Mouse (Mus musculus) MEL (cell line): ENCODE measurements at regions not wholly inside any gene's neighbourhood (a gene's known extent, or its start where the extent isn't known, plus 50 kb on each side); places are given as distances from the start of the nearest gene placed in this dataset.
A peak's percentile ranks its signal among the peaks of the same experiment; 100 is the strongest.
"Not testable (repeated sequence)": the region's sequence is repeated elsewhere in the genome, so short reads cannot be mapped to it uniquely, and the experiment has no call there.

Experiments used
- DNase-seq: peaks from one replicate; pipeline ENCODE4 v3.0.0; 2011; ENCODE audit warnings: low read depth, low spot score
- H3K27ac ChIP-seq: 2 replicates; pipeline ENCODE4 v1.5.1; 2012; ENCODE audit warnings: low read depth, mild to moderate bottlenecking, control low read depth, low read length, moderate library complexity; ENCODE audit not compliant: control insufficient read depth
- H3K27me3 ChIP-seq, 2 experiments: fragments of 150-350 bp in 1 of 2; sonication (generic) in 1 of 2; 2 replicates each; pipeline ENCODE4 v1.6.1; 2012; ENCODE audit warnings: low read length in 2 of 2, mild to moderate bottlenecking in 2 of 2, improper control_type of control experiment in 1 of 2, moderate library complexity in 1 of 2; ENCODE audit not compliant: insufficient read depth in 2 of 2, control insufficient read depth in 1 of 2
- H3K36me3 ChIP-seq, 2 experiments: 2 replicates each; pipeline ENCODE4 v1.6.1; 2012 to 2014; ENCODE audit warnings: low read length in 2 of 2, improper control_type of control experiment in 1 of 2, inconsistent platforms in 1 of 2, mild to moderate bottlenecking in 1 of 2; ENCODE audit not compliant: insufficient read depth in 2 of 2, control insufficient read depth in 1 of 2
- H3K4me1 ChIP-seq, 2 experiments: fragments of 150-350 bp in 1 of 2; sonication (generic) in 1 of 2; 2 replicates each; pipeline ENCODE4 v1.6.1; 2012; ENCODE audit warnings: low read length in 2 of 2, improper control_type of control experiment in 1 of 2, mild to moderate bottlenecking in 1 of 2; ENCODE audit not compliant: insufficient read depth in 2 of 2, control insufficient read depth in 1 of 2
- H3K4me3 ChIP-seq, 2 experiments: fragments of 150-350 bp in 1 of 2; sonication (generic) in 1 of 2; 2 replicates each; pipeline ENCODE4 v1.5.1; 2012; ENCODE audit warnings: low read depth in 2 of 2, low read length in 2 of 2, mild to moderate bottlenecking in 2 of 2, moderate library complexity in 2 of 2, control low read depth in 1 of 2, improper control_type of control experiment in 1 of 2; ENCODE audit not compliant: control insufficient read depth in 1 of 2, insufficient read depth in 1 of 2
- H3K79me2 ChIP-seq: 2 replicates; pipeline ENCODE4 v1.6.1; 2012; ENCODE audit warnings: mild to moderate bottlenecking, low read length, moderate library complexity; ENCODE audit not compliant: control insufficient read depth, poor library complexity, insufficient read depth
- H3K9ac ChIP-seq: 2 replicates; pipeline ENCODE4 v1.6.1; 2012; ENCODE audit warnings: low read depth, mild to moderate bottlenecking, control low read depth, low read length, moderate library complexity; ENCODE audit not compliant: control insufficient read depth, poor library complexity, severe bottlenecking
- H3K9me3 ChIP-seq: fragments of 150-350 bp; sonication (generic); replicated peaks from 2 replicates; pipeline ENCODE4 v1.6.1; 2012; ENCODE audit warnings: mild to moderate bottlenecking, low read length, improper control_type of control experiment, moderate library complexity; ENCODE audit not compliant: insufficient read depth
- BHLHE40 ChIP-seq: IDR thresholded peaks from 2 replicates; pipeline ENCODE4 v1.6.1; 2012; ENCODE audit warnings: low read depth, mild to moderate bottlenecking, inconsistent platforms, low read length, improper control_type of control experiment, borderline replicate concordance
- CHD1 ChIP-seq: IDR thresholded peaks from 2 replicates; pipeline ENCODE4 v1.6.1; 2012; ENCODE audit warnings: low read depth, mild to moderate bottlenecking, inconsistent platforms, low read length, improper control_type of control experiment
- CTCF ChIP-seq, 3 experiments: IDR thresholded peaks in 2 of 3; conservative IDR thresholded peaks in 1 of 3; 2 replicates each; pipeline ENCODE4 v1.5.1; 2011 to 2012; ENCODE audit warnings: low read length in 3 of 3, low read depth in 2 of 3, mild to moderate bottlenecking in 2 of 3, improper control_type of control experiment in 1 of 3, inconsistent platforms in 1 of 3, mixed read lengths in 1 of 3, moderate library complexity in 1 of 3; ENCODE audit not compliant: control insufficient read depth in 1 of 3, insufficient read depth in 1 of 3, poor library complexity in 1 of 3, severe bottlenecking in 1 of 3
- EP300 ChIP-seq, 2 experiments: IDR thresholded peaks; 2 replicates each; pipeline ENCODE4 v1.6.1; 2011; ENCODE audit warnings: improper control_type of control experiment in 2 of 2, low read length in 2 of 2, low read depth in 1 of 2, mild to moderate bottlenecking in 1 of 2
- MAFK ChIP-seq: IDR thresholded peaks from 2 replicates; pipeline ENCODE4 v1.6.1; 2011; ENCODE audit warnings: low read depth, mild to moderate bottlenecking, low read length, improper control_type of control experiment, borderline replicate concordance
- MEF2A ChIP-seq: IDR thresholded peaks from 2 replicates; pipeline ENCODE4 v1.6.1; 2014; ENCODE audit warnings: low read depth, mild to moderate bottlenecking, inconsistent platforms, low read length, improper control_type of control experiment; ENCODE audit not compliant: poor library complexity, insufficient replicate concordance, severe bottlenecking; ENCODE audit errors: extremely low read depth
- MYC ChIP-seq: IDR thresholded peaks from 2 replicates; pipeline ENCODE4 v1.6.1; 2011; ENCODE audit warnings: low read depth, mild to moderate bottlenecking, low read length, improper control_type of control experiment, moderate library complexity
- NELFE ChIP-seq: IDR thresholded peaks from 2 replicates; pipeline ENCODE4 v1.6.1; 2011; ENCODE audit warnings: low read depth, low read length, improper control_type of control experiment
- RAD21 ChIP-seq: IDR thresholded peaks from 2 replicates; pipeline ENCODE4 v1.6.1; 2011; ENCODE audit warnings: mild to moderate bottlenecking, low read depth, low read length, improper control_type of control experiment
- SMC3 ChIP-seq: IDR thresholded peaks from 2 replicates; pipeline ENCODE4 v1.6.1; 2011; ENCODE audit warnings: low read depth, low read length, improper control_type of control experiment
- TAL1 ChIP-seq: IDR thresholded peaks from 2 replicates; pipeline ENCODE4 v1.6.1; 2012; ENCODE audit warnings: mild to moderate bottlenecking, inconsistent platforms, low read length, moderate library complexity, mixed read lengths
- TBP ChIP-seq: IDR thresholded peaks from 2 replicates; pipeline ENCODE4 v1.8.0; 2011; ENCODE audit warnings: low read depth, low read length, improper control_type of control experiment
- TCF12 ChIP-seq: IDR thresholded peaks from 2 replicates; pipeline ENCODE4 v1.6.1; 2014; ENCODE audit warnings: low read depth, mild to moderate bottlenecking, inconsistent platforms, low read length, improper control_type of control experiment, moderate library complexity

- not testable (repeated sequence) for H3K27me3 ChIP-seq, H3K79me2 ChIP-seq
- peak; percentile 25 for DNase-seq
- TF ChIP-seq SMC3 (peak; percentile 20), CTCF (IDR thresholded peaks at IDR 0.05 in 2 of 3, conservative IDR thresholded peaks at IDR 0.05 in 1 of 3; ENCODE audit: control insufficient read depth in 1 of 3, insufficient read depth in 1 of 3, low read depth in 2 of 3, low read length in 3 of 3, poor library complexity in 1 of 3, severe bottlenecking in 1 of 3) (peak; percentile 8 to 25 (median 24); a peak in 3 of 6 replicates)
- TF ChIP-seq, all 39 proteins: peak for 2; not testable (repeated sequence) for 37
- not testable (repeated sequence) for H3K9me3 ChIP-seq, H3K27ac ChIP-seq, H3K4me1 ChIP-seq, H3K9ac ChIP-seq, H3K4me3 ChIP-seq, H3K36me3 ChIP-seq
Measured at GRCm38 (mm10) chr12:114047991-114048390, 504.3 kb downstream of the Adam6a start.

GRCm38 (mm10) chr12:114053341-114053740 is 509.6 kb downstream of the Adam6a start:
- no peak for DNase-seq
- H3K27me3 ChIP-seq: no peaks in the 10 kb centered on the region
- no peak overlapping the region for H3K9ac ChIP-seq
- H3K4me3 ChIP-seq: no peak overlapping the region
- no peaks in the 10 kb centered on the region for H3K36me3 ChIP-seq
- H3K4me1 ChIP-seq: no peaks in the 10 kb centered on the region
- no peaks in the 10 kb centered on the region for H3K9me3 ChIP-seq
- H3K79me2 ChIP-seq: no peaks in the 10 kb centered on the region
- no peak overlapping the region for H3K27ac ChIP-seq
- TF ChIP-seq RAD21: no peak
- TF ChIP-seq MAFK: no peak
- no peak for TF ChIP-seq TCF12
- no peak for TF ChIP-seq SMC3
- no peak for TF ChIP-seq TAL1
- TF ChIP-seq BHLHE40: no peak
- no peak for TF ChIP-seq TBP

GRCm38 (mm10) chr12:114059615-114060014 is 515.9 kb downstream of the Adam6a start:
- Histone ChIP-seq H3K27ac (no peak overlapping the region), H3K9me3 (no peaks in the 10 kb centered on the region; the same call in 1 of the 2 replicates)
- TF ChIP-seq NELFE (no peak), MYC (no peak), EP300 (IDR thresholded peaks at IDR 0.05; ENCODE audit: low read depth in 1 of 2, low read length in 2 of 2) (no peak), MEF2A (no peak), CHD1 (no peak)
- TF ChIP-seq, all 39 proteins: peak for 0
- no peaks in the 10 kb centered on the region for H3K79me2 ChIP-seq
- no peaks in the 10 kb centered on the region for H3K27me3 ChIP-seq
- no peaks in the 10 kb centered on the region for H3K36me3 ChIP-seq
- H3K4me3 ChIP-seq: no peak overlapping the region
- no peak overlapping the region for H3K9ac ChIP-seq
- no peaks in the 10 kb centered on the region for H3K4me1 ChIP-seq
- DNase-seq: no peak
